Mouse (Mus musculus) olfactory bulb, adult 2 months (tissue): Measurements from ENCODE around the gene Kif28. TPM values are rescaled to one million over a fixed set of nuclear protein-coding genes. Genes with fewer than 3 reads are reported as not detected.

Source experiments
- H3K27ac ChIP-seq: fragments of 200-500 bp; 2 replicates; pipeline ENCODE4 v1.5.1; 2012; ENCODE audit warnings: low read depth, low read length; ENCODE audit not compliant: insufficient read depth
- H3K4me1 ChIP-seq: fragments of 200-500 bp; 2 replicates; pipeline ENCODE4 v1.6.1; 2012; ENCODE audit warnings: low read length; ENCODE audit not compliant: control insufficient read depth, insufficient read depth
- H3K4me3 ChIP-seq: fragments of 200-500 bp; 2 replicates; pipeline ENCODE4 v1.5.1; 2012; ENCODE audit warnings: mild to moderate bottlenecking, low read depth, low read length, moderate library complexity; ENCODE audit not compliant: insufficient read depth
- CTCF ChIP-seq: fragments of 200-500 bp; IDR thresholded peaks from 2 replicates; pipeline ENCODE4 v1.5.1; 2012; ENCODE audit warnings: low read depth, mild to moderate bottlenecking, low read length, moderate library complexity; ENCODE audit not compliant: insufficient read depth
- POLR2A ChIP-seq: fragments of 200-500 bp; IDR thresholded peaks from 2 replicates; pipeline ENCODE4 v1.6.1; 2012; ENCODE audit warnings: mild to moderate bottlenecking, low read depth, low read length, moderate library complexity; ENCODE audit not compliant: insufficient read depth
- WGBS: fragments of 180-500 bp; shearing (Covaris S2); methylation state at CpG from one replicate; pipeline ENCODE4 v1.1.7; 2018; 5-methylcytosine and 5-hydroxymethylcytosine counted together
- polyA plus RNA-seq: library from polyadenylated mRNA; stranded (reverse); fragments of >200 nt; gene quantifications from 2 replicates; pipeline ENCODE4 v1.2.4, GENCODE M21; 2012; ENCODE audit warnings: low replicate concordance; ENCODE audit not compliant: missing spikeins, insufficient read depth, insufficient read length

The Kif28 gene
- polyA plus RNA-seq, 1 experiment: not detected

GRCm38 (mm10) chr1:179712658-179713057 is 32.4 kb downstream of the Kif28 start:
- no peak overlapping the region for H3K4me3 ChIP-seq
- no peak overlapping the region for H3K27ac ChIP-seq
- TF ChIP-seq CTCF (no peak), POLR2A (no peak)
- peaks cover 6% of the 10 kb centered on the region for H3K4me1 ChIP-seq
- WGBS: 94% methylated on average over 7 of the region's 7 CpGs

- Histone ChIP-seq H3K27ac (no peak overlapping the region), H3K4me3 (no peak overlapping the region), H3K4me1 (peaks cover 6% of the 10 kb centered on the region)
- WGBS: 97% methylated on average over 5 of the region's 5 CpGs
- TF ChIP-seq CTCF (no peak), POLR2A (no peak)
These were observed 34.3 kb downstream of the Kif28 start for GRCm38 (mm10) chr1:179710739-179711138.

GRCm38 (mm10) chr1:179709390-179709789 is 35.7 kb downstream of the Kif28 start:
- Histone ChIP-seq H3K4me1 (peaks cover 6% of the 10 kb centered on the region), H3K4me3 (no peak overlapping the region), H3K27ac (no peak overlapping the region)
- TF ChIP-seq POLR2A (no peak), CTCF (no peak)
- WGBS: 31% methylated on average over 6 of the region's 6 CpGs

GRCm38 (mm10) chr1:179705154-179705553 is 39.9 kb downstream of the Kif28 start:
- Histone ChIP-seq H3K4me1 (peaks cover 6% of the 10 kb centered on the region), H3K4me3 (no peak overlapping the region), H3K27ac (no peak overlapping the region)
- WGBS: 60% methylated on average over 6 of the region's 6 CpGs
- TF ChIP-seq POLR2A (no peak), CTCF (no peak)

GRCm38 (mm10) chr1:179704150-179704549 is 40.9 kb downstream of the Kif28 start:
- H3K4me3 ChIP-seq: no peak overlapping the region
- WGBS: 93% methylated on average over 3 of the region's 3 CpGs
- H3K27ac ChIP-seq: no peak overlapping the region
- TF ChIP-seq POLR2A (no peak), CTCF (no peak)
- peaks cover 2% of the 10 kb centered on the region; the same call in 1 of the 2 replicates for H3K4me1 ChIP-seq

- 30% methylated on average over 6 of the region's 6 CpGs for WGBS
- no peak for TF ChIP-seq CTCF
- no peak for TF ChIP-seq POLR2A
- no peaks in the 10 kb centered on the region for H3K4me1 ChIP-seq
- no peak overlapping the region for H3K4me3 ChIP-seq
- H3K27ac ChIP-seq: no peak overlapping the region
These were observed 55.6 kb downstream of the Kif28 start for GRCm38 (mm10) chr1:179689479-179689878.

- Histone ChIP-seq H3K27ac (no peak overlapping the region), H3K4me1 (no peaks in the 10 kb centered on the region), H3K4me3 (no peak overlapping the region)
- TF ChIP-seq POLR2A: no peak
- no peak for TF ChIP-seq CTCF
- WGBS: 74% methylated on average over 5 of the region's 5 CpGs
These were observed 56.2 kb downstream of the Kif28 start for GRCm38 (mm10) chr1:179688914-179689313.

GRCm38 (mm10) chr1:179688415-179688814 is 56.7 kb downstream of the Kif28 start:
- no peaks in the 10 kb centered on the region for H3K4me1 ChIP-seq
- WGBS: 80% methylated on average over 6 of the region's 6 CpGs
- TF ChIP-seq POLR2A: no peak
- TF ChIP-seq CTCF: no peak
- H3K27ac ChIP-seq: no peak overlapping the region
- H3K4me3 ChIP-seq: no peak overlapping the region

GRCm38 (mm10) chr1:179687966-179688365 is 57.1 kb downstream of the Kif28 start:
- Histone ChIP-seq H3K4me3 (no peak overlapping the region), H3K4me1 (no peaks in the 10 kb centered on the region), H3K27ac (no peak overlapping the region)
- WGBS: 99% methylated on average over 3 of the region's 3 CpGs
- TF ChIP-seq CTCF: no peak
- TF ChIP-seq POLR2A: no peak

GRCm38 (mm10) chr1:179687305-179687704 is 57.8 kb downstream of the Kif28 start:
- WGBS: 93% methylated on average over 1 of the region's 1 CpGs
- no peak overlapping the region for H3K4me3 ChIP-seq
- TF ChIP-seq POLR2A: no peak
- no peak for TF ChIP-seq CTCF
- H3K27ac ChIP-seq: no peak overlapping the region
- H3K4me1 ChIP-seq: no peaks in the 10 kb centered on the region
